Mouse (Mus musculus): ENCODE measurements at regions not wholly inside any gene's neighbourhood (a gene's known extent, or its start where the extent isn't known, plus 50 kb on each side); places are given as distances from the start of the nearest gene placed in this dataset.

DNA sequence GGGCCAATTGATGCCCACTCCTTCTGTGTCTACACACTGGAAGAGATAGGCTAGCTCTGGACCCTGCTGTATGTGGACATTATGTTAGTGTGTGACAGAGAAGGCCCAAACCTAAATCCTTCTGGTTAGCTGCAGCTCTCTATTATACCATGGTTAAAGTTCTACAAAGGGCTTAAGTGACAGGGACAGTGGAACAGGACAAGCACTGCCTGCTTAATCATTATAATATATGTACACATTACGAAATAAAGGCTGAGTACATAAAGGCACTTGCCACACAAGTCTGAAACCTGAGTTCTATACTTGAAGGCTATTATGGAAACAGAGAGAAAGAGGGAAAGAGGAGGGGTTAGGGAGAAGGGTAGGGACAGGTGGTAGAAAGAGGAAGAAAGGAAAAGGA lies 55.2 kb downstream of the Rdh14 start:
- no peak overlapping the region for H3K4me3 ChIP-seq
- WGBS = 79% methylated on average over 1 of the region's 1 CpGs
- no peaks in the 10 kb centered on the region for H3K27me3 ChIP-seq
- no peak overlapping the region for H3K27ac ChIP-seq
- H3K9me3 ChIP-seq (replicated peaks) = no peaks in the 10 kb centered on the region
- H3K4me2 ChIP-seq = no peak overlapping the region
- no peak overlapping the region for H3K9ac ChIP-seq
- no peak for ATAC-seq
- no peaks in the 10 kb centered on the region for H3K36me3 ChIP-seq (ENCODE audit: poor library complexity, severe bottlenecking)
- H3K4me1 ChIP-seq = no peaks in the 10 kb centered on the region

DNA sequence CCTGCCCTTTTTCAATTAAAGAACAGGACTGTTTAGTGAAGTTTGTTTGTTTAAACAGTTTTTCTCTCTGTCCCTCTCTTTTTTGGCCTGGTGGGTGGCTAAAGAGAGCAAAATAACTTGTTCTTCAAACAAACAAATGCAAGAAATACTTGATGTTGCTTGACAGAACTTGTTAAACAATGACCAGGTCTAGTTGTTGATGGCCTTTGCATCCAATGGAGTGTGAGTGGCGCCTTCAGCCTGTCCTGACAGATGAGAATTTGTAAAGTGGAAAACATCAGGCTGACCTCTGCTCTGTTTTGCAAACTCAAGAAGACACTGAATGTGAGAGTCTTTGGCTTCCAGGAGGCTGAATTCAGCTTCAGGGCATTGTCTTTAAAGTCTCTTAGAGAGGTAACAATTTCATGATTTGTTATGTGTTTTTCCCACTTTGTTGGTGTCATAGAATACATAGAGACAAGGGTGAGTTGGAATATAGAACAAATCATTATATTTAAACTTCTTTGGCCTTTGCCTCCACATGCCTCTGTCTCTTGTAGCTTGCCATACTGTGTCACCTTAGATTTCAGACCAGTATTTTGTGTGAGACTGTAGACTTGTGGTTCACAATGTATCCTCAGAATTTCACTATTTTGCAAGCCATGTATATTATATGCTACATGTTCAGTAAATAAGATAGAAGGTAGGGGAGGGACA lies 67.5 kb downstream of the Rdh14 start:
- Histone ChIP-seq H3K27ac (no peak overlapping the region), H3K27me3 (no peaks in the 10 kb centered on the region), H3K4me2 (no peak overlapping the region), H3K4me3 (no peak overlapping the region), H3K4me1 (no peaks in the 10 kb centered on the region), H3K9ac (no peak overlapping the region), H3K9me3 (replicated peaks) (no peaks in the 10 kb centered on the region), H3K36me3 (ENCODE audit: poor library complexity, severe bottlenecking) (no peaks in the 10 kb centered on the region)
- no peak for ATAC-seq
- 86% methylated on average over 1 of the region's 1 CpGs for WGBS

DNA sequence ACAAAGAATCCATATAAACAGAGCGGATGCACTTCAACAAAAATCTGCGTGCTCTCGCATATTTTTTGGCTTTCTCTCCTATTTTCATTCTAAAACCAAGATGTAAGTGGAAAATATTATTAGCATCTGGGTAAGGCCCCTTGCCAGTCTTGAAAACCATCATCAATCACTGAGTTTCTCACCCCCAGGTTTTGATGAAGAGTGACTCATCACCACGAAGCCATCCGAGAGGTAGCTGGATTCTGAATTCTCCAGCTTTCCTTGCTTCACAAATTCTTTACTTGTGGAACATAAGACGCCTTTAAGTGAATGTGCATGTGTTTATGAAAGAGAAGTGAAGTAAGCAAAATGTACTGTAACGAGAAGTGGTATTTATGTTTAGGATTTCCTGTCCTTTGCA lies 71.2 kb downstream of the Rdh14 start:
- no peak for ATAC-seq
- Histone ChIP-seq H3K4me2 (no peak overlapping the region), H3K27ac (no peak overlapping the region), H3K9ac (no peak overlapping the region), H3K4me3 (no peak overlapping the region), H3K4me1 (no peaks in the 10 kb centered on the region), H3K36me3 (ENCODE audit: poor library complexity, severe bottlenecking) (no peaks in the 10 kb centered on the region), H3K27me3 (no peaks in the 10 kb centered on the region), H3K9me3 (replicated peaks) (no peaks in the 10 kb centered on the region)
- 94% methylated on average over 7 of the region's 7 CpGs for WGBS

DNA sequence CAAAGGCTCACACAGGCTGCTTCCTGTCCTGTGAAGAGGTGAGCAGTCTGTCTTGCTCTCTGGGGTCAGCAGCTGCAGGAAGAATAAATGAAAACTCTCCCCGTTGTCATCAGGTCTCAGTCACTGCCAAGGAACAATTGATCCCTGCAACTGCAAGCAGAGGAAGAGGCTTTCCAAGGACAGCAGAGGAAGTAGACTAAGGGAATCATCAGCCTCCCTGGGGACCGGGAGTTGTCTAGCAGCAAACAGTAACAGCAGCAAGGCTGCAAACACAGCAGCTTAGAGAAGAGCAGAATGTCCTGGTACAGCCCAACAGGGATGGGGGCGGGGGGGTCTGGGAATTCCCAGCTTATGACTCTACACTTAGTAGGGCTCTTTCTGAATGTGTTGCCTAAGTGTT lies 72.4 kb downstream of the Rdh14 start:
- no peak for ATAC-seq
- 59% methylated on average over 3 of the region's 3 CpGs for WGBS
- Histone ChIP-seq H3K36me3 (ENCODE audit: poor library complexity, severe bottlenecking) (no peaks in the 10 kb centered on the region), H3K4me1 (no peaks in the 10 kb centered on the region), H3K4me2 (no peak overlapping the region), H3K4me3 (no peak overlapping the region), H3K27ac (no peak overlapping the region), H3K9me3 (replicated peaks) (no peaks in the 10 kb centered on the region), H3K9ac (no peak overlapping the region), H3K27me3 (no peaks in the 10 kb centered on the region)

DNA sequence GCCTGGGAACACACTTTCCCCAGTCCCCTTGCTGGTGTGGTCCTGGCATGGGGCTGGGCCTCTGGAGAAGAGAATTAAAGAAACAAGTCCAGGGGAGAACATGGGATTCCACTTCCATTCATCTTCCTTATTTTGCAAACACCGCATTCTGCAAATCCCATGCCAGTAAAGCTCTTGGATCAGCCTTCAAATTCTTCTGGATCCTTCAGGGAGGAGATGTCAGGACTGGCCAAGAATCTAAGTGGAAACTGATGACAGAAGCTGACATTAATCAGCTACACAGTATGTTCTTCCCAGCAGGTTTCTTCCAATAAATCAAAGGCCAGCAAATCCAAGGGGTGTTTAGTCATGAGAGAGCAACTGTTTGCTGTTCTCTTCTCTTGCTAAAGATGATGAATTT lies 83.4 kb downstream of the Rdh14 start:
- WGBS = 89% methylated on average over 1 of the region's 1 CpGs
- Histone ChIP-seq H3K27ac (no peak overlapping the region), H3K9me3 (replicated peaks) (no peaks in the 10 kb centered on the region)

DNA sequence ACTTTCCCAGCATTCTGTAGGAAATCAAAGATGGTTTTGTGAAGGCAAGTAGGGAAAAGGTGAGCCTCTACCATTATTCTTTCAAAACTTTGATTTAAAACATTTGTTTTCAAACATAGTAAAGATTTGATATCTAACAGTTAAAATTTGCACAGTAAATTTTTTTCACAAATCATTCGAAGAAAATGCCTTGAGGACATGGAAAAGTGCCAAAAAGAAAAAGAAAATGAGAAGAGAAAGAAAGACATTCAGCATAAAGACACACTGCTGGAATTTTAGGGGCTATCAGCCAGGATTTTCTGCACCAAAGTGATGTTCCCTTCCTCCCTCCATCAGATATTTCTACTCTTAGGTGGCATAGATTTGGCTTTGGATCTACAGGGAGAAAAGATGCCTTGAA lies 90.2 kb downstream of the Rdh14 start:
- WGBS = 68% methylated on average over 1 of the region's 1 CpGs
- H3K27ac ChIP-seq = no peak overlapping the region
- ATAC-seq = no peak
- no peak overlapping the region for H3K9ac ChIP-seq
- H3K9me3 ChIP-seq (replicated peaks) = no peaks in the 10 kb centered on the region
- H3K4me1 ChIP-seq = no peaks in the 10 kb centered on the region
- no peaks in the 10 kb centered on the region for H3K36me3 ChIP-seq (ENCODE audit: poor library complexity, severe bottlenecking)
- H3K4me2 ChIP-seq = no peak overlapping the region
- H3K4me3 ChIP-seq = no peak overlapping the region
- H3K27me3 ChIP-seq = no peaks in the 10 kb centered on the region

More for the DNA sequence above, 83.4 kb downstream of the Rdh14 start:
- ATAC-seq = no peak
- H3K27me3 ChIP-seq = no peaks in the 10 kb centered on the region
- no peak overlapping the region for H3K9ac ChIP-seq
- H3K4me2 ChIP-seq = no peak overlapping the region
- H3K4me1 ChIP-seq = no peaks in the 10 kb centered on the region
- no peaks in the 10 kb centered on the region for H3K36me3 ChIP-seq (ENCODE audit: poor library complexity, severe bottlenecking)
- H3K4me3 ChIP-seq = no peak overlapping the region

DNA sequence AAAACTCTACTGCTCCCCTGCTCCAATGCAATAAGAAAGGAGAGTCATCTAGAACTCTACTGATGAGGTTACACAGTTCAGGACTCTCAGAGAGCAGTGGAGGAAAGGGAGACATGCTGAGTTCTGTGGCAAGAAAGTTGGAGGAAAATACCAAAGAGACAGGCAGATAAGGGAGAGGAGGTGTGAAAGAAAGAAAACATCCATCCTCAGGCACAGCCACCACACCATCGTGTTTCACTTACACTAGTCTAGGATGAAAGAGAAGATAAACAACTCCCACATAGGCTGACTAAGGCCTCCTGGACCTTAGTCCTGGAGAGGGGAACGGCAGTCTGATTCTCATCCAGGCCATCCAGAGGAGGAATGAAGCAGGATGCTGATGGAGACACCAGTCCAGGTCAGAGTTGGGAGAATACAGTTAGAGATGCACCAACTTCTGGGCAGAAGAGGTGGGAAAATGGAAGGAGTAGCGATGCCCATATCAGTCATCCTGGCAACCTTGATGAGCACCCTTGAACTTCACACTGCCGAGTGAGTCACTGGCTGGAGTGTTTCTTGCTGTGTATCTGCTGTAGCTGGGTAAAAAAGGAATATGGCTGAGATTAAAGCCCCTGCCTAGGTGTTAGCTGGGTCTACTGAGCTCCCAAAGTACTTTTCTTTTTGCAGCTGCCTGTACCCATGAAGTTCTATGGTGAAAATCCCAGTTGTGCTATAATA lies 91.9 kb downstream of the Rdh14 start:
- no peak for ATAC-seq
- WGBS = 88% methylated on average over 4 of the region's 4 CpGs
- H3K4me2 ChIP-seq = no peak overlapping the region
- no peak overlapping the region for H3K9ac ChIP-seq
- no peaks in the 10 kb centered on the region for H3K36me3 ChIP-seq (ENCODE audit: poor library complexity, severe bottlenecking)
- H3K4me1 ChIP-seq = no peaks in the 10 kb centered on the region
- no peak overlapping the region for H3K27ac ChIP-seq
- H3K4me3 ChIP-seq = no peak overlapping the region
- H3K27me3 ChIP-seq = no peaks in the 10 kb centered on the region
- H3K9me3 ChIP-seq (replicated peaks) = no peaks in the 10 kb centered on the region

DNA sequence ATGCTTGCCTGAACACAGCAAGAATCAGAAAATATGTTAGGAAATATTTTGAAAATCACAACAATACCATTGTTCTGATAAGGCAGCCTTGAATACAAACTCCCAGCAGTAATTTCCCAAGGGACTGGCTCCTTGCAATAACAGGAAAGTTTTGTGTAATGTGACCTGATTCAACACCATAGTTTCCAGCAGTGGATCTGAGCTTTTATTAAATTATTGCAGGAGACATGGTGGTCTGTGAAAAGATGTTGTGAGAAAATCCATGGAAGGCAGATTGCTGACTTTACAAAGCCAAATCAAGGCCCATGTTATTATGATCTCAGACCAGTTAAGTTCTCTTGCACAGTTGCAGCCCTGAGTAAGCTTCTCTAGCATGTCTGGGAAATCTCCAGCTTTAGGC lies 116.1 kb downstream of the Rdh14 start:
- ATAC-seq = no peak
- Histone ChIP-seq H3K4me3 (no peak overlapping the region), H3K4me1 (no peaks in the 10 kb centered on the region), H3K9ac (no peak overlapping the region), H3K9me3 (replicated peaks) (no peaks in the 10 kb centered on the region), H3K4me2 (no peak overlapping the region), H3K27me3 (no peaks in the 10 kb centered on the region), H3K36me3 (ENCODE audit: poor library complexity, severe bottlenecking) (no peaks in the 10 kb centered on the region), H3K27ac (no peak overlapping the region)

DNA sequence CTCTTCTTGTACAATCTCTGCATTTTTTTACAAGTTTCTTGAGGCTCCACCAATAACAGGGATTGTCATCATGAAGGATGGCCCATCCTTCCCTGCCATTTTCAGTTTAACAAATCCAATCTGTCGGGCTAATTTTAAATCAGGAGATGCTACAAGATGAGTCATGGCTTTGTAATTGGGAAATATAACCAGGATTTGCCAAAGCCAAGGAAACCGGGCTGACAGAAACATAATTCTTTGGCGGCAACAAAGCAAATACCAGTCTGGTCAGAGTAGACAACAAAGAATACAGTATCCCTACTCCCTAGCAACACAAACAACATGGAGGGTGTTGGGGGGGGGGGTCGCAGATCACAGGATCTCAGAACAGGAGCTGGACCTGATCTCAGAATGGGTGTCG lies 123.0 kb downstream of the Rdh14 start:
- H3K27me3 ChIP-seq = no peaks in the 10 kb centered on the region
- no peak overlapping the region for H3K4me2 ChIP-seq
- 87% methylated on average over 5 of the region's 5 CpGs for WGBS
- no peak overlapping the region for H3K4me3 ChIP-seq
- no peaks in the 10 kb centered on the region for H3K36me3 ChIP-seq (ENCODE audit: poor library complexity, severe bottlenecking)
- no peak for ATAC-seq
- no peak overlapping the region for H3K27ac ChIP-seq
- no peak overlapping the region for H3K9ac ChIP-seq
- H3K9me3 ChIP-seq (replicated peaks) = no peaks in the 10 kb centered on the region
- no peaks in the 10 kb centered on the region for H3K4me1 ChIP-seq

DNA sequence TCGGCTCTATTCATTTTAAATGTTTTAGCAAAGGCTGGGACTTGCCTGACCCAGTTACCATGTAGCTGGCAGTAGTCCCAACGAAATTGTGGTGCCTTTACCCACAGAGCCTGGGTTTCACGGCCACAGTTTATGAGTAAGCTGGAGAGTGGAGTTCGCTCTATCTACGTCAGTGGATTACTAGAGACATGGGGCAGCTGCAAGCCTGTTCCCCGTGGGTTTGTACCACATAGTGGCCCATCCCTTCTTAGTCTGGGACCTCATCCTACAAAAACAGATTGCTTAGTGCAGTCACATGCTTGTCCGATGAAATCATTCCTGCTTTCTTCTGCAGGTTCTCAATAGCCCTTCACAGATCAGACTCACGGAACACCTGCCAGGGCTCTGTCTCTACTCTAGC lies 123.7 kb downstream of the Rdh14 start:
- no peaks in the 10 kb centered on the region for H3K27me3 ChIP-seq
- no peak overlapping the region for H3K27ac ChIP-seq
- H3K9ac ChIP-seq = no peak overlapping the region
- 82% methylated on average over 8 of the region's 8 CpGs for WGBS
- no peak for ATAC-seq
- H3K9me3 ChIP-seq (replicated peaks) = no peaks in the 10 kb centered on the region
- no peaks in the 10 kb centered on the region for H3K4me1 ChIP-seq
- H3K4me3 ChIP-seq = no peak overlapping the region
- no peaks in the 10 kb centered on the region for H3K36me3 ChIP-seq (ENCODE audit: poor library complexity, severe bottlenecking)
- no peak overlapping the region for H3K4me2 ChIP-seq

DNA sequence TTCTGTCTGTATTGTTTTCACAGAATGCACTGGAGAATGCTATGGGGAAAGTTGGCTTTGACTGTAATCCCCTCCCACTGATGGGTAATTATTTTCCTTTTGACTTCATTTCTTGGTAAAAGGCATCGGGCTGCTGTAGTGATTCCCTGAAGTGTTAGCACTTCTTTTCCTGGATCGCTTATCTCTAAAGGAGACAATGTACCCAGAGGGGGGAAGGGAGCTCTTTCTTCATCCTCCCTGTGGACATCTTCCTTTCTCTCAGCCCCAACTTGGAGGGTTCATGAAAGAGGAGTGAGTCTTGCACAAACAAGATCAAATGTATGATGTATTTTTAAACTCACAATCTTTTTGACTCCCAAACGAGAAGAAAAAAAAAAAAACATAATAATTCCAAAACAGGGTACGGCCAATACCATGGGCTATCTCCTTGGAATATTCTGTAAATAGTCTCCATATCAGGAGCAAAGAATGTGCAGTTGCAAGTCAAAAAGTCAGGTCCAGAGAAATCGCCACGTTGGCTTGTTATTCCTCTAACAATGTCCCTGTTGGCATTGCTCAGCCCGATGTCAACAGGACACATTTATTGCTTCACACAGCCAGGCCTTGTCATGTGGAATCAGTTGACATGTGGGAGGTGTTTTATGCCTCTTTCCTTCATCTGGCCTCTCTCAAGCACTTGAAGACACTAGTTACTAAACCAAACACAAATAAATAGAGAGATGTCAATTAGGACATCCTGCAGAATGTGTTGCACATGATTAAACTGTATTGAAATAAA lies 134.1 kb downstream of the Rdh14 start:
- Histone ChIP-seq H3K4me2 (no peak overlapping the region), H3K27ac (no peak overlapping the region), H3K4me1 (no peaks in the 10 kb centered on the region), H3K4me3 (no peak overlapping the region), H3K27me3 (no peaks in the 10 kb centered on the region), H3K9ac (no peak overlapping the region), H3K36me3 (ENCODE audit: poor library complexity, severe bottlenecking) (no peaks in the 10 kb centered on the region), H3K9me3 (replicated peaks) (no peaks in the 10 kb centered on the region)
- ATAC-seq = no peak
- 68% methylated on average over 7 of the region's 7 CpGs for WGBS

DNA sequence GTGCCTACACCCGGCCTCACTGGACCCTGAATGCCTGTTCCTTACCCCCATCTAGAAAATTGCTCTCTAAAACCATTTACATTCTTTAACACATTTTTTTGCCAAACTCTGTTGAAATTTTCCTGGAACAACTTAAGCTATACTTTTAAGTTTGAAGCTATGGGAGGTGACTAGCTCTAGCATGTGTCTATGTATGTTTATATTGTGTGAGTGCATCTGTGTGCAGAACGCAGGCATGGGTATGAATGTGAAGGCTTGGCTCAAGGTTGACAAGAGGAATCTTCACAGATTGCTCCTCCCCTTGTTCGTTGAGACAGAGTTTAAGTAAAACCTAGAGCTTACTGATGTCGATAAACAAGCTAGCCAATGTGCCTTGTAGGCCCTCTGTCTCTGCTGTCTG lies 135.4 kb downstream of the Rdh14 start:
- no peaks in the 10 kb centered on the region for H3K27me3 ChIP-seq
- H3K27ac ChIP-seq = no peak overlapping the region
- H3K4me1 ChIP-seq = no peaks in the 10 kb centered on the region
- 94% methylated on average over 4 of the region's 4 CpGs for WGBS
- H3K9ac ChIP-seq = no peak overlapping the region
- ATAC-seq = no peak
- no peak overlapping the region for H3K4me2 ChIP-seq
- no peaks in the 10 kb centered on the region for H3K9me3 ChIP-seq (replicated peaks)
- no peak overlapping the region for H3K4me3 ChIP-seq
- H3K36me3 ChIP-seq (ENCODE audit: poor library complexity, severe bottlenecking) = no peaks in the 10 kb centered on the region
